Mouse (Mus musculus) natural killer cell, adult 2 months (primary cell): ENCODE measurements around the gene Ears2.

Experiments used
- DNase-seq, 2 experiments: peaks; one replicate each; pipeline ENCODE4 v3.0.0; 2022; ENCODE audit warnings: low spot score in 2 of 2

The Ears2 gene

GRCm38 (mm10) chr7:122045181-122045634 is 21.9 kb downstream of the Ears2 start:
- no peak for DNase-seq

- DNase-seq: no peak
Measured at GRCm38 (mm10) chr7:122044106-122044505, 23.0 kb downstream of the Ears2 start.

GRCm38 (mm10) chr7:122034348-122034747 is 32.7 kb downstream of the Ears2 start:
- DNase-seq: no peak

GRCm38 (mm10) chr7:122033371-122033770 is 33.7 kb downstream of the Ears2 start:
- no peak for DNase-seq

GRCm38 (mm10) chr7:122022131-122022530 is 44.9 kb downstream of the Ears2 start:
- DNase-seq: no peak

- peak; percentile 78 to 89 for DNase-seq
Measured at GRCm38 (mm10) chr7:122020667-122021354, 46.3 kb downstream of the Ears2 start, which contains the start of gene Gga2. Gga2 (minus strand) TSS chr7:122021222.

GRCm38 (mm10) chr7:122020273-122020666 is 46.8 kb downstream of the Ears2 start:
- DNase-seq: no peak

GRCm38 (mm10) chr7:122018978-122019377 is 48.1 kb downstream of the Ears2 start:
- no peak for DNase-seq

GRCm38 (mm10) chr7:122018247-122018646 is 48.8 kb downstream of the Ears2 start:
- peak in 1 of 2 experiments; percentile 53 for DNase-seq

GRCm38 (mm10) chr7:122015734-122016133 is 51.3 kb downstream of the Ears2 start:
- DNase-seq: no peak

GRCm38 (mm10) chr7:122015105-122015504 is 52.0 kb downstream of the Ears2 start:
- DNase-seq: no peak

GRCm38 (mm10) chr7:122012949-122013348 is 54.1 kb downstream of the Ears2 start:
- DNase-seq: no peak

- DNase-seq: no peak
Measured at GRCm38 (mm10) chr7:122012370-122012769, 54.7 kb downstream of the Ears2 start.

GRCm38 (mm10) chr7:122000396-122000795 is 66.7 kb downstream of the Ears2 start:
- no peak for DNase-seq

- no peak for DNase-seq
Measured at GRCm38 (mm10) chr7:121995961-121996360, 71.1 kb downstream of the Ears2 start.
